Mouse (Mus musculus): ENCODE results near the gene Ddx51.

Gene Ddx51

GRCm38 (mm10) chr5:110652719-110653648 is at the start of gene Ddx51, which contains the start of gene Noc4l:
Gene Ddx51 (plus strand): TSS chr5:110653451.
Gene Noc4l (minus strand): TSS chr5:110653417.
- DNase-seq: peak; percentile 91

- DNase-seq: no peak
Observed at GRCm38 (mm10) chr5:110604311-110604710, 48.9 kb upstream of the Ddx51 start.

GRCm38 (mm10) chr5:110605531-110606221 is 47.6 kb upstream of the Ddx51 start:
- DNase-seq: no peak

- DNase-seq: no peak
Observed at GRCm38 (mm10) chr5:110607767-110608166, 45.5 kb upstream of the Ddx51 start.

- DNase-seq: no peak
Observed at GRCm38 (mm10) chr5:110608336-110608735, 44.9 kb upstream of the Ddx51 start.

- DNase-seq: no peak
Observed at GRCm38 (mm10) chr5:110608941-110609340, 44.3 kb upstream of the Ddx51 start.

GRCm38 (mm10) chr5:110609425-110609824 is 43.8 kb upstream of the Ddx51 start:
- DNase-seq: no peak

GRCm38 (mm10) chr5:110609868-110610267 is 43.4 kb upstream of the Ddx51 start:
- DNase-seq: peak; percentile 36

- DNase-seq: no peak
Observed at GRCm38 (mm10) chr5:110610484-110610883, 42.8 kb upstream of the Ddx51 start.

- DNase-seq: peak; percentile 55
Observed at GRCm38 (mm10) chr5:110611435-110612158, 41.7 kb upstream of the Ddx51 start.

GRCm38 (mm10) chr5:110619226-110619625 is 34.0 kb upstream of the Ddx51 start:
- no peak for DNase-seq

- DNase-seq: no peak
Observed at GRCm38 (mm10) chr5:110624319-110624718, 28.9 kb upstream of the Ddx51 start.

- no peak for DNase-seq
Observed at GRCm38 (mm10) chr5:110627351-110627750, 25.9 kb upstream of the Ddx51 start.

- no peak for DNase-seq
Observed at GRCm38 (mm10) chr5:110628156-110628555, 25.1 kb upstream of the Ddx51 start.

GRCm38 (mm10) chr5:110629525-110630120 is 23.6 kb upstream of the Ddx51 start:
- DNase-seq: no peak

GRCm38 (mm10) chr5:110635951-110636707 is 17.1 kb upstream of the Ddx51 start:
- no peak for DNase-seq

- no peak for DNase-seq
Observed at GRCm38 (mm10) chr5:110638306-110639074, 14.8 kb upstream of the Ddx51 start.

- DNase-seq: peak; percentile 54
Observed at GRCm38 (mm10) chr5:110639459-110639858, 13.8 kb upstream of the Ddx51 start.

- DNase-seq: no peak
Observed at GRCm38 (mm10) chr5:110646377-110646776, 6.9 kb upstream of the Ddx51 start.

GRCm38 (mm10) chr5:110653686-110654085 is 435 bp downstream of the Ddx51 start:
- DNase-seq: no peak

- no peak for DNase-seq
Observed at GRCm38 (mm10) chr5:110659682-110660081, 6.4 kb downstream of the Ddx51 start.

Measured in cerebellum, adult 9-11 months (tissue).